Mouse (Mus musculus) left cerebral cortex, adult 9 months (tissue): Measurements from ENCODE around the gene Cphx3.
"Not testable (repeated sequence)": the region's sequence is repeated elsewhere in the genome, so short reads cannot be mapped to it uniquely, and the experiment has no call there.

ENCODE experiments used
- DNase-seq, 2 experiments: peaks; one replicate each; pipeline ENCODE4 v3.0.0; 2022; ENCODE audit warnings: low spot score in 2 of 2

Gene Cphx3

GRCm38 (mm10) chr14:26081997-26082396 is at the start of gene Cphx3:
Gene Cphx3 (plus strand): TSS chr14:26082297.
- not testable (repeated sequence) for DNase-seq

GRCm38 (mm10) chr14:26034364-26034763 is 47.7 kb upstream of the Cphx3 start:
- not testable (repeated sequence) for DNase-seq

- not testable (repeated sequence) for DNase-seq
Observed at GRCm38 (mm10) chr14:26035439-26035838, 46.7 kb upstream of the Cphx3 start.

GRCm38 (mm10) chr14:26042611-26043010 is 39.5 kb upstream of the Cphx3 start, which contains the start of gene Gm9780:
Gene Gm9780 (minus strand): TSS chr14:26042711.
- not testable (repeated sequence) for DNase-seq

- DNase-seq: not testable (repeated sequence)
Observed at GRCm38 (mm10) chr14:26045007-26045406, 37.1 kb upstream of the Cphx3 start.

GRCm38 (mm10) chr14:26047026-26047425 is 35.1 kb upstream of the Cphx3 start:
- DNase-seq: not testable (repeated sequence)

- not testable (repeated sequence) for DNase-seq
Observed at GRCm38 (mm10) chr14:26048767-26049166, 33.3 kb upstream of the Cphx3 start.

- not testable (repeated sequence) for DNase-seq
Observed at GRCm38 (mm10) chr14:26058184-26058583, 23.9 kb upstream of the Cphx3 start.

GRCm38 (mm10) chr14:26059362-26059761 is 22.7 kb upstream of the Cphx3 start:
- DNase-seq: not testable (repeated sequence)

- not testable (repeated sequence) for DNase-seq
Observed at GRCm38 (mm10) chr14:26066574-26067324, 15.3 kb upstream of the Cphx3 start.

GRCm38 (mm10) chr14:26067325-26067633 is 14.8 kb upstream of the Cphx3 start, which contains the start of gene Tmem254c:
Gene Tmem254c (minus strand): TSS chr14:26067355.
- not testable (repeated sequence) for DNase-seq

GRCm38 (mm10) chr14:26076620-26077390 is 5.3 kb upstream of the Cphx3 start:
- not testable (repeated sequence) for DNase-seq

- DNase-seq: not testable (repeated sequence)
Observed at GRCm38 (mm10) chr14:26081216-26081615, 881 bp upstream of the Cphx3 start, which contains the start of gene Cphx2. Gene Cphx2 (plus strand): TSS chr14:26081516.

- not testable (repeated sequence) for DNase-seq
Observed at GRCm38 (mm10) chr14:26097622-26098021, 15.5 kb downstream of the Cphx3 start.

GRCm38 (mm10) chr14:26118150-26118549 is 36.1 kb downstream of the Cphx3 start, which contains the start of gene Duxbl2:
Gene Duxbl2 (plus strand): TSS chr14:26118349.
- DNase-seq: not testable (repeated sequence)

GRCm38 (mm10) chr14:26118550-26119000 is 36.5 kb downstream of the Cphx3 start:
- DNase-seq: not testable (repeated sequence)

GRCm38 (mm10) chr14:26119095-26119494 is 37.0 kb downstream of the Cphx3 start:
- DNase-seq: not testable (repeated sequence)

- DNase-seq: not testable (repeated sequence)
Observed at GRCm38 (mm10) chr14:26147095-26147494, 65.0 kb downstream of the Cphx3 start.

- not testable (repeated sequence) for DNase-seq
Observed at GRCm38 (mm10) chr14:26156032-26156431, 73.9 kb downstream of the Cphx3 start.

GRCm38 (mm10) chr14:26161156-26161555 is 79.1 kb downstream of the Cphx3 start:
- DNase-seq: not testable (repeated sequence)

GRCm38 (mm10) chr14:26162423-26162822 is 80.3 kb downstream of the Cphx3 start:
- DNase-seq: not testable (repeated sequence)

GRCm38 (mm10) chr14:26165266-26165665 is 83.2 kb downstream of the Cphx3 start:
- not testable (repeated sequence) for DNase-seq
